Mouse (Mus musculus) ES-CJ7 (cell line): ENCODE results near the gene Tex21.
"Not testable (repeated sequence)": the region's sequence is repeated elsewhere in the genome, so short reads cannot be mapped to it uniquely, and the experiment has no call there.

Experiments used
- DNase-seq: peaks from one replicate; pipeline ENCODE4 v3.0.0; 2011; ENCODE audit warnings: low read depth, low spot score

The Tex21 gene

GRCm38 (mm10) chr12:76195912-76196708 lies 50.4 kb downstream of the Tex21 start:
- peak; percentile 90 for DNase-seq

- DNase-seq, result no peak
Measured at GRCm38 (mm10) chr12:76194526-76194925, 52.0 kb downstream of the Tex21 start.

DNA sequence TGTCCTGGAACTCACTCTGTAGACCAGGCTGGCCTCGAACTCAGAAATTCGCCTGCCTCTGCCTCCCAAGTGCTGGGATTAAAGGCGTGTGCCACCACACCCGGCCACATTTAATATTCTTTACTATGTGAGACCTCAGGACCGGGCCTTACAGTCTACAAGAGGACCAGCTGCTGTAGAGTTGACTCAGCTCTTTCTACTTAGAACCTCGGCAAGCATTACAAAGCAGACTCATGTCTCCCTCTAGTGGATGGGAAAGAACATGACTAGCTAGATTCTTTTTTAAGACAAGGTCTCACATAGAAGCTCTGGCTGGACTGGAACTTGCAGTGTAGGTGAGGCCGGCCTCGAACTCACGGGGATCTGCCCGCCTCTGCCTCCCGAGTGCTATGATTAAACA lies 55.6 kb downstream of the Tex21 start:
- peak; percentile 94 for DNase-seq

DNA sequence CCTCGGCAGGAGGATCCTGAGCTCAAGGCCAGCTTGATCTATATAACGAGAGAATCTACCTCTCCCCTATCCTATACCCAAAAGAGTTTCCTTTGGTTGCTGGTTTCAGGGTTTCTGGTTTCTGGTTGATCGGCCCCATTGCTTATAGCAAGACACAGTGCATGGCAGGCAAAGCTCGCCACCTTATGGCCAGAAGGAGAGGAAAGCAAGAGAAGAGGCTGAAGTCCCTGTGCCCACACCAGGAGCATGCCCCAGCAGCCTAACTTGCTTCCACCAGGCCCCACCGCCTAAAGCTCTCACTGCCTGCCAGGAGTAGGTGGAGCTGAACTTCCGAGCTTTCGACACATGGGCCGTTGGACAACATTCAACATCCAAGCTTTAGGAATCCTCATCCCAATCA lies 58.7 kb downstream of the Tex21 start:
- peak; percentile 76 for DNase-seq

- no peak for DNase-seq
Measured at GRCm38 (mm10) chr12:76186473-76186872, 60.1 kb downstream of the Tex21 start.

GRCm38 (mm10) chr12:76185167-76185816 lies 61.3 kb downstream of the Tex21 start:
- no peak for DNase-seq

DNA sequence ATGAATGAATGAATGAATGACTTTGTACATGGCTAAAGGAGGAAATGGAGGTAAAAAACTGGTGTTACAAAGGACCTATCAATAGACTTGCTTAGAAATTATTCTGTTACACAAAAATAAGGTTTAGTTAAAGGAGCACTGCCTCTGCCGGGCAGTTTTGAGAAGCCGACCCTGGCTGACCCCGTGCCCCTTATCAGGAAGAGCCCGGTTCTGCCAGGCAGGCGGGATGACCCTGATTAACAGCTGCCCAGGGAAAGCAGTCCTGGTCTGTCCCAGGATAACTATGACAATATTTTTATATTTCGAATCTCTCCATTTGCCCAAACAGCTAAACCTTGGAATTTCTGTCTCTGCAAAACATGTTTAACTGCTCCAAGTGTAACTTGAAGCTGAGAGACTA lies 62.3 kb downstream of the Tex21 start:
- DNase-seq, result no peak

- no peak for DNase-seq
Measured at GRCm38 (mm10) chr12:76182831-76183230, 63.7 kb downstream of the Tex21 start.

- no peak for DNase-seq
Measured at GRCm38 (mm10) chr12:76181471-76181870, 65.1 kb downstream of the Tex21 start.

DNA sequence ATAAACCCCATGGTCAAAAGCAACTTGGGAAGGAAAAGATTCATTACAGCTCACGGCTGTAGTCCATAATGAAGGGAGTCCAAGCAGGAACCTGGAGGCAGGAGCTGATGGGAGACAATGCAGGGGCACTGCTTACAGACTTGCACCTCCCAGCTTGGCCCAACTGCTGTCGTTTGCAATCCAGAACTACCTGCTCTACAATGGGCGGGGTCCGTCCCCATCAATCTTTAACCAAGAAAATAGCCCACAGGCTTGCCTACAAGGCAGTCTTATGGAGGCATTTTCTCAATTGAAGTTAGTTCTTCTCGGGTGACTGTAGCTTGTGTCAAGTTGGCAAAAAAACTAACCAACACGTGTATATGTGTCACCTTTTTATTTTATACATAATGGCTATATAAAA lies 66.1 kb downstream of the Tex21 start:
- no peak for DNase-seq

DNA sequence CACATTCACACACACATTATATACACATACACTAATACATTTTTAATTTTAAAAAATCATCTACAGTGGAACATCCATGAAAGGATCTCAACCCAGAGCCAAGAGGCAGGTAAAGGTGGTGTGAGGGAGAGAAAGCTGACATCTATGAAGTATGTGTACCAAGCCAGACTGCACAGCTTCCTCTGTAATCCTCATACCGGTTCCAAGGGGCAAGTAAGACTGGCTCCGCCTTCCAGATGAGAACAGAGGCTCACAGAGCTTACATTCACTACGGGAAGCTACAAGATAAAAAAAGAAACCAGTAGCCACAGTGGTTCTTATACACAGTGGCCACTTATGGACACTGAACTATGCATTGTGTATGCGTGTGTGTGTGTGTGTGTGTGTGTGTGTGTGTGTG lies 67.0 kb downstream of the Tex21 start:
- no peak for DNase-seq

DNA sequence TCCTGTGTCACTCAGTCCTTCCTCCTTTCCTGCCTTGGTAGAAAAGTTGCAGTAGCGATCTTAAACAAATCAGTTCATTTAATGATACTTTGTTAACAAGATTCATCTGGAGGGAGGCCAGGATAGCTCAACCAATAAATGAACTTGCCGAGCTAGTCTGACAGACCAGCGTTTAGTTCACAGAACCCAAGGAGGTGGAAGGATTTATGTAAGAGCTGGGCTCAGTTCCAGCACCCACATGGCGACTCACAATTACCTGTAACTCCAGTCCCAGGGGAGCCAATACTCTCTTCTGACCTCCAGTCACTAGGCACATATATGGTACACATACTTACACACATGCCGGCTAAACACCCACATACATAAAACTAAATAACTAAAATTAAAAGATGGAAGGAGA lies 67.5 kb downstream of the Tex21 start:
- DNase-seq, result no peak

- peak; percentile 90 for DNase-seq
Measured at GRCm38 (mm10) chr12:76177864-76178518, 68.6 kb downstream of the Tex21 start.

- peak; percentile 69 for DNase-seq
Measured at GRCm38 (mm10) chr12:76177000-76177863, 69.3 kb downstream of the Tex21 start, which contains the start of gene Esr2. Gene Esr2, minus strand, starts transcription at chr12:76177259.

- no peak for DNase-seq
Measured at GRCm38 (mm10) chr12:76165641-76166040, 80.9 kb downstream of the Tex21 start.

DNA sequence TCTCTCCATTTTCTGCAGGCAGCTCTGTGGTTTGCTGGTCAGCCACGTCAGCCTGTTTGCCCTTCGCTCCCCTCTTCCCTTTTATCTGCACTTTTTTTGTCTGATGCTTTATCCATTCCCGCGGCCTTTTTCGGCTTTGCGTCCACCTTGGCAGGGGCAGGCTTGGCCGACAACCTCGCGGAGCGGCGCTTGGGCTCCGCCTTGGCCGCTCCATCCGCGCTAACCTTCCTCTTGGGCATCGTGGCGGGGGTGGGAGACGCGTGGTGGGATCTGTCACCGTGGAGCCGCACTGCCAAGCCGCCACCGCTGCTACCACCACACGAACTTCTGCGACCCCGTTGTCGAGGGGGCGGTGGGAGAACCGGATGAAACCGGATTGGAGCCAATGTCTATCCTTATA lies 94.2 kb downstream of the Tex21 start:
- DNase-seq, result not testable (repeated sequence)
